Mouse (Mus musculus) liver, adult 2 months (tissue): ENCODE measurements around the gene Suco. TPM values are rescaled to one million over a fixed set of nuclear protein-coding genes. Genes with fewer than 3 reads are reported as not detected.

Experiments used
- DNase-seq: peaks from one replicate; pipeline ENCODE4 v3.0.0-alpha.2; 2011; ENCODE audit warnings: low read depth, low spot score; ENCODE audit errors: extremely low read depth
- H3K27ac ChIP-seq: fragments of 200-500 bp; replicated peaks from 2 replicates; pipeline ENCODE4 v1.5.1; 2012; ENCODE audit warnings: low read depth, mild to moderate bottlenecking, control low read depth, inconsistent platforms, low read length; ENCODE audit not compliant: insufficient read depth
- H3K27me3 ChIP-seq: fragments of 200-500 bp; 2 replicates; pipeline ENCODE4 v1.6.1; 2012; ENCODE audit warnings: mild to moderate bottlenecking, moderate library complexity, low read length, inconsistent platforms; ENCODE audit not compliant: control insufficient read depth, insufficient read depth
- H3K36me3 ChIP-seq: fragments of 200-500 bp; 2 replicates; pipeline ENCODE4 v1.6.1; 2012; ENCODE audit warnings: low read length, inconsistent platforms; ENCODE audit not compliant: control insufficient read depth, insufficient read depth
- H3K4me1 ChIP-seq: fragments of 200-500 bp; 2 replicates; pipeline ENCODE4 v1.6.1; 2011; ENCODE audit warnings: low read length; ENCODE audit not compliant: control insufficient read depth, insufficient read depth
- H3K4me3 ChIP-seq: fragments of 200-500 bp; 2 replicates; pipeline ENCODE4 v1.5.1; 2011; ENCODE audit warnings: low read depth, mild to moderate bottlenecking, control low read depth, low read length, moderate library complexity; ENCODE audit not compliant: insufficient read depth
- H3K79me2 ChIP-seq: fragments of 200-500 bp; 2 replicates; pipeline ENCODE4 v1.6.1; 2012; ENCODE audit warnings: inconsistent platforms, mild to moderate bottlenecking, low read length, moderate library complexity; ENCODE audit not compliant: control insufficient read depth, insufficient read depth
- H3K9ac ChIP-seq: fragments of 200-500 bp; 2 replicates; pipeline ENCODE4 v1.6.1; 2012; ENCODE audit warnings: low read depth, mild to moderate bottlenecking, control low read depth, inconsistent platforms, low read length
- CTCF ChIP-seq: fragments of 200-500 bp; IDR thresholded peaks from 2 replicates; pipeline ENCODE4 v1.5.1; 2011; ENCODE audit warnings: low read depth, low read length, control low read depth
- POLR2A ChIP-seq: fragments of 200-500 bp; IDR thresholded peaks from 2 replicates; pipeline ENCODE4 v1.6.1; 2011; ENCODE audit warnings: low read length, control low read depth; ENCODE audit not compliant: insufficient read depth; ENCODE audit errors: extremely low read depth
- WGBS: fragments of 180-500 bp; shearing (Covaris S2); methylation state at CpG from one replicate; pipeline ENCODE4 v1.1.7; 2018; 5-methylcytosine and 5-hydroxymethylcytosine counted together
- polyA plus RNA-seq: library from polyadenylated mRNA; depleted of rRNA; stranded (reverse); fragments of >200 nt; gene quantifications from 2 replicates; pipeline ENCODE4 v1.2.3, GENCODE M21; 2012
- total RNA-seq: library from RNA; depleted of rRNA; stranded (reverse); fragments of >200 nt; gene quantifications from 2 replicates; pipeline ENCODE4 v1.2.3, GENCODE M21; 2014

Gene Suco
- total and polyA plus RNA-seq, 2 experiments, result 1.4 to 14.7 TPM

- no peak for TF ChIP-seq CTCF
- H3K36me3 ChIP-seq, result no peaks in the 10 kb centered on the region
- no peak overlapping the region for H3K9ac ChIP-seq
- no peaks in the 10 kb centered on the region for H3K79me2 ChIP-seq
- no peak for DNase-seq
- H3K27ac ChIP-seq, result no peak overlapping the region
- H3K27me3 ChIP-seq, result no peaks in the 10 kb centered on the region
- no peaks in the 10 kb centered on the region for H3K4me1 ChIP-seq
- H3K4me3 ChIP-seq, result no peak overlapping the region
- WGBS, result 54% methylated on average over 1 of the region's 1 CpGs
Measured at GRCm38 (mm10) chr1:161885762-161886161, 9.3 kb upstream of the Suco start.

DNA sequence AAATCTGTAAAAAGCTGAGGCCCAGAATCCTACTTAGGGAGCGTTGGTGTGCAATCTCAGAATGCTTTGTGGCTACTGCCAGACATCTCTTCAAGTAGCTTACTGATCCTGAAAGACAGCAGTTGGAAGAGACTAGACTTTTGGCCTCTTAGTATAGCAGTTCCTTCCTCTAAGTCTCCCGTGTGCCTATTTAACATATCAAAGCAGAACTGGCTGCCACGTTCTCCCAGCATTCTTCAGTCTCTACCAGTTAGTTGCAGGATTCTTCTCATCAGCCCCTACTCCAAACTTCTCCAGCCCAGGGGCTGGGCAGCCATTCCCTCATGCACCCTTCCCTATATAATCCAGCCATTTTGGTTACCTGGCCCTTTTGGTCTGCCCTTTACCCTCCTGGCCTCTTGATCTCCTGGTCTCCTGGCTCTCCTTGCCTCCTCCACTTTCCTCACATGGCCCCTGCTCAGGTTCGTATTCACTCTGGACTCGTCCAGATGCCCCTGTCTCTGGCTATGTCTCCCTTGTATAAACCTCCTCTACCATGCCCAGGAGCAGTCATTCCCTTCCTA is 1.2 kb upstream of the Suco start:
- peaks cover 5% of the 10 kb centered on the region for H3K4me1 ChIP-seq
- 0 out of 2 replicates have a peak overlapping the region, but pooled peaks have one; percentile 38 for H3K9ac ChIP-seq
- TF ChIP-seq CTCF (no peak), POLR2A (no peak)
- no peaks in the 10 kb centered on the region for H3K36me3 ChIP-seq
- peak overlapping the region; percentile 40 for H3K27ac ChIP-seq
- no peak for DNase-seq
- WGBS, result 30% methylated on average over 5 of the region's 5 CpGs
- peak overlapping the region; percentile 63 for H3K4me3 ChIP-seq
- no peaks in the 10 kb centered on the region for H3K27me3 ChIP-seq
- H3K79me2 ChIP-seq, result no peaks in the 10 kb centered on the region

DNA sequence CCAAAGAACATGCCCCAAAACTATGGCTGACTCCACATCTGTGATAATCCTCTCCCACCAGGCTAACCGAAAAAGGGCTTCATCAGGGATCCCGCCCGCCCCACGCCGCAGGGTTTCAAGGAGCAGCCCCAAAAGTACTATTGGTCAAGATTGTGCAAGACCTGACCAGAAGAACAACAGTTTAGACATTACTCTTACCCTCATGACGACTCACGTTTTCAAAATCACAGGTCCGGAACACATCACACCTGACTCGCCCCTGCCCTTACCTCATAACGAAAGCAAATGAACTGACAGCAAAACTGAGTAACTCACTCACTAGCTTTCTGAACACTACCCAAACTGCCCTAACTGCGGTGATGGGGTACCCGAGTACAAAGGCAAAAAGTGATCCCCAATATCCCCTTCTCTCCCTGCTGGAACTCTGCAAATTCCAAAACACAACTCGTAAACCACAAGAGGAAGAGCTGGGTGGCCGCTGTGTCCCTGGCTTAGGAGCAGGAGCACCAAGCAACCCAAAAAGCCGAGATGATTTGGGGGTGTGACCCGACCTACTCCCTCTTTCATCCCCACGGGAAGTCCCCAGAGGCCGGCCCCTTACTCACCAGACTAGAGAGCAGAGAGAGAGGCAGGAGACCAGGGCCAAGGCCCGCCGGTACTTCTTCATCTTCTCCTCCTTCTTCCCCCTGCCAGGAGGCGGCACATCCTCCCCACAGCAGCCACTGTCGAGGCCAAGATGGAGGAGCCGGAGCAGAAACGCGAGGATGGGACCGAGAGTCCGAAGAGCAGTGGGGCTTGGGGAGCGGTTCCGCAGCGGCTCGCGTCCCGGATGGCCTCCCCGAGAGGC is 553 bp downstream of the Suco start:
- DNase-seq, result peak; percentile 63
- WGBS, result 1% methylated on average over 34 of the region's 34 CpGs
- peak overlapping the region; percentile 95 for H3K4me3 ChIP-seq
- no peaks in the 10 kb centered on the region for H3K79me2 ChIP-seq
- H3K4me1 ChIP-seq, result peaks cover 5% of the 10 kb centered on the region
- no peaks in the 10 kb centered on the region for H3K36me3 ChIP-seq
- H3K27ac ChIP-seq, result peak overlapping the region; percentile 72
- peak overlapping the region; percentile 90 for H3K9ac ChIP-seq
- no peaks in the 10 kb centered on the region for H3K27me3 ChIP-seq
- peak; percentile 19; the same call in 1 of the 2 replicates for TF ChIP-seq CTCF
- TF ChIP-seq POLR2A, result no peak

- H3K4me1 ChIP-seq, result no peaks in the 10 kb centered on the region
- DNase-seq, result no peak
- H3K27me3 ChIP-seq, result no peaks in the 10 kb centered on the region
- no peak for TF ChIP-seq CTCF
- TF ChIP-seq POLR2A, result no peak
- 88% methylated on average over 1 of the region's 1 CpGs for WGBS
- no peaks in the 10 kb centered on the region; the same call in 1 of the 2 replicates for H3K79me2 ChIP-seq
- H3K36me3 ChIP-seq, result no peaks in the 10 kb centered on the region
- H3K9ac ChIP-seq, result no peak overlapping the region
- H3K4me3 ChIP-seq, result no peak overlapping the region
- H3K27ac ChIP-seq, result no peak overlapping the region
Measured at GRCm38 (mm10) chr1:161869422-161869821, 7.1 kb downstream of the Suco start.

- Histone ChIP-seq H3K36me3 (no peaks in the 10 kb centered on the region), H3K27me3 (no peaks in the 10 kb centered on the region), H3K27ac (no peak overlapping the region), H3K79me2 (no peaks in the 10 kb centered on the region; the same call in 1 of the 2 replicates), H3K4me3 (no peak overlapping the region), H3K9ac (no peak overlapping the region), H3K4me1 (peaks cover 2% of the 10 kb centered on the region; the same call in 1 of the 2 replicates)
- TF ChIP-seq CTCF, result no peak
- no peak for TF ChIP-seq POLR2A
- no peak for DNase-seq
Measured at GRCm38 (mm10) chr1:161868413-161868812, 8.1 kb downstream of the Suco start.

DNA sequence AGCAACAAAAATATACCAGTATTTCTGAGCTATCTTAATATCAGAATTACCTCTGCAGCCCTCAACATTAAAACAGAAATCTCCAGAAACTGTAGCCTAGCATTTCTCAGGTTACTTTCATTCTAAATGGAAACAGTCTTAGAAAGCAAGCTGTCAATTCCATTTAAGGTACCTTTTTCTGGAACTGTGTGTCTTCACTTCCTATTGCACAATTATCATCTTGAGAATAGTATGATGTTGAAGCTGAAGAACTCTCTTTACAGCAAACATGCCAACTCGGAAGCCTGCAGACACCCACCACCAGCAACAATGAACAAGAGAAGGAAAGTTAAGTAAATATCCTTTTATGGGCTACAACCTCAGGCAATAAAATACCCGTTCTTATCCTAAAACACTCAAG is 12.7 kb downstream of the Suco start:
- H3K27me3 ChIP-seq, result no peaks in the 10 kb centered on the region

More for the DNA sequence above, 12.7 kb downstream of the Suco start:
- H3K9ac ChIP-seq, result no peak overlapping the region
- H3K27ac ChIP-seq, result no peak overlapping the region
- DNase-seq, result no peak
- peaks cover 2% of the 10 kb centered on the region; the same call in 1 of the 2 replicates for H3K4me1 ChIP-seq
- H3K4me3 ChIP-seq, result no peak overlapping the region
- TF ChIP-seq POLR2A, result no peak
- TF ChIP-seq CTCF, result no peak
- 78% methylated on average over 2 of the region's 2 CpGs for WGBS
- peaks cover 2% of the 10 kb centered on the region; the same call in 1 of the 2 replicates for H3K36me3 ChIP-seq
- no peaks in the 10 kb centered on the region; the same call in 1 of the 2 replicates for H3K79me2 ChIP-seq
